Mouse (Mus musculus): Measurements from ENCODE around the gene Trmt44. TPM values are rescaled to one million over a fixed set of nuclear protein-coding genes. Genes with fewer than 3 reads are reported as not detected.

Trmt44 gene
- polyA plus RNA-seq, 1 experiment from 2014 or later, result 6.8 TPM

DNA sequence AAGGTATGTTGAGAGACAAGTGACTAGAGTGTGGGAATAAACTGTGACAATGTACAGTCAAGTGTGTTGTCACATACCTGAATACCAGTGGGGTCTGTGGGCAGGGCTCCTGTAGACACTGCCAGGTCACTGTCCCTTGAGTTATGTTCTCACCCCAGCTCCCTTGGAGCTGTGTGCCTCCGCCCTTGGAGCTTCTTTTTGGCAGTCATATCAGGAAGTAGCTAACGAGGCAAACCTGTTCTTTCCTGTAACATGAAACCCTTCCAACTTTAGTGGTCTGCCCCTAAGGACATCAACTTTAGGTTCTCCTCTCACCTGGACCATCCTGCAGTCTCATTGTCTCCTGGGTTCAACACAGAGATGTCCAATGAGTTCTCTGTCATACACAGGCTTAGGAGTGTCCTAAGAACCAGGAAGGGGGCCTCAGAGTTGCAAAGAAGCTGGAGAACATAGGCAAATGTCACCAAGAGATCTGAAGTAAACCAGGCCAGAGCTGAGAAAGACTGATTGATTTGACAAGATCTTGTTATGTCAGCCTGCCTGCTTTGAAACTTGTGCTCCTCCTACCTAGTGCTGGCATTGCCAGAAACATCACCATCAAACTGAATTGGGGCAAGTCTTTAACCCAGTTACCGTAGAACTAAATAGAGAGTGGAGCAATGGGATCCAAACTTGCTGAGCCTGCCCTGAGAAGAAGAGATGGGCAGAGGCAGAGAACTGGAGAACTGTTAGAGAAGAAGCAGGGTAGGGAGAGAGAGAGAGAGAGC lies 5.5 kb upstream of the Trmt44 start:
- peaks cover 7% of the 10 kb centered on the region for H3K27me3 ChIP-seq (ENCODE audit: control insufficient read depth, insufficient read depth, low read depth, low read length)
- peaks cover 18% of the 10 kb centered on the region for H3K4me1 ChIP-seq (ENCODE audit: control insufficient read depth, insufficient read depth, low read length)
- no peak overlapping the region for H3K4me2 ChIP-seq (ENCODE audit: low read length)
- no peak overlapping the region for H3K9ac ChIP-seq (ENCODE audit: low read depth, low read length)
- no peak overlapping the region for H3K4me3 ChIP-seq (ENCODE audit: low read depth, low read length)
- H3K27ac ChIP-seq (ENCODE audit: low read length), result no peak overlapping the region
- H3K36me3 ChIP-seq (ENCODE audit: control insufficient read depth, insufficient read depth, low read length), result no peaks in the 10 kb centered on the region
- 55% methylated on average over 3 of the region's 3 CpGs for WGBS
- no peak for ATAC-seq
- H3K9me3 ChIP-seq (replicated peaks; ENCODE audit: control insufficient read depth, low read length, poor library complexity, severe bottlenecking), result no peaks in the 10 kb centered on the region

DNA sequence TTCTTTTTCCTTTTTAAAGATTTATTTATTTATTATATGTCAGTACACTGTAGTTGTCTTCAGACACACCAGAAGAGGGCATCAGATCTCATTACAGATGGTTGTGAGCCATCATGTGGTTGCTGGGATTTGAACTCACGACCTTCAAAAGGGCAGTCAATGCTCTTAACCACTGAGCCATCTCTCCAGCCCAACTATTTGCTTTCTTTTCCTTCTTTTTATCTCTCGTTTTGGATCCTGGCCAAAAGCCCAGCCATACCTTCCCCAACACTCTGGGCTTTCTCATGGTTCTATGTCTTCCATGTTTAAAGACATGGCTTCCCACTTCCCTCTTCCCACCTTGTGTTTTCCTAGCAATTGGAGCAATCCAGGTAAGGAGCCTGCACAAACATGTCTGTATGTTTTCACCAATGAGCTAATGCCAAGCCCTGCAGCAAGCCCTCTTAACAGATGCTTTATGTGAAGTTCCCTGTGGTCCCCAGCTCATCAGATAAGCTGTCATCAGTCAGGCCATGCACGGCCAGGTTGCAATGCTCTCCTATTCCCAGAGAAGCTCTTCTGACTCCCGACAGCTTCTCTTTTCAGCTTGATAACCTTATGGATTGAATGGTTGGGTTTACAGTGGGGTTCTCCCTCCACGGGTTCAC lies 4.5 kb upstream of the Trmt44 start:
- Histone ChIP-seq H3K9me3 (replicated peaks; ENCODE audit: control insufficient read depth, low read length, poor library complexity, severe bottlenecking) (no peaks in the 10 kb centered on the region), H3K4me1 (ENCODE audit: control insufficient read depth, insufficient read depth, low read length) (peaks cover 16% of the 10 kb centered on the region), H3K9ac (ENCODE audit: low read depth, low read length) (no peak overlapping the region), H3K4me3 (ENCODE audit: low read depth, low read length) (no peak overlapping the region), H3K27ac (ENCODE audit: low read length) (no peak overlapping the region), H3K4me2 (ENCODE audit: low read length) (no peak overlapping the region), H3K36me3 (ENCODE audit: control insufficient read depth, insufficient read depth, low read length) (no peaks in the 10 kb centered on the region), H3K27me3 (ENCODE audit: control insufficient read depth, insufficient read depth, low read depth, low read length) (peaks cover 7% of the 10 kb centered on the region)
- ATAC-seq, result no peak
- 67% methylated on average over 5 of the region's 5 CpGs for WGBS

DNA sequence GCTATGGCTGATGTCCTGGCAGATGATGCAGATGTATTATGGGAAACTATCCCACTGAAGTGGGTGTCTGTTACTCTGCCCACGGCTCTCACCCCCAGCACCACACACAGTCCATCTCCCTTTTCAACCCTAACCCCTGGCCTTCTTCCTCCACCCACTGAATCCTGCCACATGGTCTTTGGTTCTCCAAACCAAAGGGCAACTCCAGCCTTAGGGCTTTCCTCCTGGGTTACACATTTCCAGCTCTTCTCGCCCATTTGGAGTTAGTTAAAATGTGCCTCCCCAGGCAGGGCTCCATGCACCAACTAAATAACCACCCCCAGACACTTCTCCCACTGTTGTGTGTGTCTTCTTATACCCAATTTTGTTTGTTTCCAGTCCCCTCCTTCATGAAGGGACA lies 3.5 kb upstream of the Trmt44 start:
- H3K4me3 ChIP-seq (ENCODE audit: low read depth, low read length), result no peak overlapping the region
- H3K9ac ChIP-seq (ENCODE audit: low read depth, low read length), result no peak overlapping the region
- H3K4me1 ChIP-seq (ENCODE audit: control insufficient read depth, insufficient read depth, low read length), result peaks cover 18% of the 10 kb centered on the region
- no peak overlapping the region for H3K27ac ChIP-seq (ENCODE audit: low read length)
- ATAC-seq, result no peak
- H3K36me3 ChIP-seq (ENCODE audit: control insufficient read depth, insufficient read depth, low read length), result no peaks in the 10 kb centered on the region
- WGBS, result 65% methylated on average over 2 of the region's 2 CpGs
- peaks cover 7% of the 10 kb centered on the region for H3K27me3 ChIP-seq (ENCODE audit: control insufficient read depth, insufficient read depth, low read depth, low read length)
- no peaks in the 10 kb centered on the region for H3K9me3 ChIP-seq (replicated peaks; ENCODE audit: control insufficient read depth, low read length, poor library complexity, severe bottlenecking)
- no peak overlapping the region for H3K4me2 ChIP-seq (ENCODE audit: low read length)

DNA sequence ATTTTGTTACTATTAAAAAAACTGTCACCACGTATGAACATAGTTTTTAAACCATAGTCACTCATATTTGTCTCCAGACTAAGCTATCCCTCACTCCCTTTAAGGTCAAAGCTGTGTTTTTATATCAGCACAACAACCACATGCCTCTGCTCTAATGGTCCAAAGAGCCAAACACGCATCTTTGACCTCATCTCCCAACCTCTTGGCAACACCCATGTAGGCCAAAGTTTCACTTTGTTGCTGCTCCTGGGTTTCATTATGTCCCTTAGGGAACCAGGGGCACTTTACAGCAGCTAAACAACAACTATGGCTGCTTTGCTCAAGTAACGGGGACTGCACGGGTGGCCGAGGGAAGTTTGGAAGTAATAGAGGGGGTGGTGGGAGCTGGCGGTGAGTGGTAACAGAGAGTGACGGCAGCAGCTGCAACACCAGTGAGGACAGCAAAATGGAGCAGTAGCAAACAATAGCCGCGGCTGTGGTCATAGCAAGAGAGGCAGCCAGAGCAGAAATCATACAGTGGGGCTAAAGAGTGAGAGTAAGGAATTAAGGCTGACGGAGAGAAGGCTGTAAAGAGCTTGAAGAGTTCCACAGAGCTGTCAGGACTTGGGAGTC lies 1.6 kb upstream of the Trmt44 start:
- WGBS, result 91% methylated on average over 10 of the region's 10 CpGs
- Histone ChIP-seq H3K27ac (ENCODE audit: low read length) (no peak overlapping the region), H3K27me3 (ENCODE audit: control insufficient read depth, insufficient read depth, low read depth, low read length) (peaks cover 7% of the 10 kb centered on the region), H3K9ac (ENCODE audit: low read depth, low read length) (no peak overlapping the region), H3K4me2 (ENCODE audit: low read length) (no peak overlapping the region), H3K9me3 (replicated peaks; ENCODE audit: control insufficient read depth, low read length, poor library complexity, severe bottlenecking) (no peaks in the 10 kb centered on the region), H3K4me3 (ENCODE audit: low read depth, low read length) (no peak overlapping the region), H3K36me3 (ENCODE audit: control insufficient read depth, insufficient read depth, low read length) (peaks cover 10% of the 10 kb centered on the region), H3K4me1 (ENCODE audit: control insufficient read depth, insufficient read depth, low read length) (peaks cover 10% of the 10 kb centered on the region)
- no peak for ATAC-seq

DNA sequence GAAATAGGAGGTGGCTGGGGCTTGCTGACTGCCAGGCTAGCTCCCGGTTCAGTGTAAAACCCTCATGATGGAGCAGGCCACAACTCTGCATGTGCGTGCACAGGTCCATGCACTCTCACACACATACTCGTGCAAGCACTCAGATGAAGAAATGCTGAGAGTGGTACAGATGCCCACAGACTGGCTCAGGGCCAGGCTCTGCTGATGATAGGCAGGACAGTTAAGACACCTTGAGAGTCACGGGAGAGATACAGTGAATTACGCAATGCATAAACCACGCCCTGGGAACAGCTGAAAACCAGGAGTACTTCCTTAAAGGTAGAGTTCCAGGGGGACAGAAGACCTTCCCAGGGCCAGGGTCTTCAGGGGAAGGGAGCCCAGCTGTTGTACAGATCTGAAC lies 3.3 kb downstream of the Trmt44 start:
- Histone ChIP-seq H3K4me1 (ENCODE audit: control insufficient read depth, insufficient read depth, low read length) (peaks cover 10% of the 10 kb centered on the region), H3K9me3 (replicated peaks; ENCODE audit: control insufficient read depth, low read length, poor library complexity, severe bottlenecking) (no peaks in the 10 kb centered on the region), H3K27me3 (ENCODE audit: control insufficient read depth, insufficient read depth, low read depth, low read length) (no peaks in the 10 kb centered on the region), H3K36me3 (ENCODE audit: control insufficient read depth, insufficient read depth, low read length) (peaks cover 21% of the 10 kb centered on the region), H3K9ac (ENCODE audit: low read depth, low read length) (no peak overlapping the region), H3K4me2 (ENCODE audit: low read length) (no peak overlapping the region), H3K4me3 (ENCODE audit: low read depth, low read length) (no peak overlapping the region), H3K27ac (ENCODE audit: low read length) (no peak overlapping the region)
- 97% methylated on average over 6 of the region's 6 CpGs for WGBS
- no peak for ATAC-seq

DNA sequence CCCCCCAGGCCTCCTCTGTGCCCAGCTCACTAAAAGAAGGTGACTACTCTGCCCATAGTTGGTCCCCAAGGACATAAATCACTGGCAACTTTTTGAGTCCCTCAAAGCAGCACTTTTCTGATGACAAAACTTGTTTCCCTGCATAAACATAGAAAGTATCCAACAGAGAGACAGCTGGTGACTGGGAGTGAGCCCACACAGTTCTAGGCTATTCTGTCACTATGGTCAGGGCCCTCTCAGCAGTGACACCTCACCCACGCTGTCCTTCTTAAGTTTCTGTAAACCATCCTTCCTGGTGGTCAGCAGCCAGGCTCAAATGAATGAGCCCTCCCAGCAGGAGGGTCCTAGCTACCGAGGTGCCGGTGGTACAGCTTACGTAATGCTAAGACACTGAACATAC lies 8.2 kb downstream of the Trmt44 start:
- WGBS, result 84% methylated on average over 4 of the region's 4 CpGs
- no peak for ATAC-seq
- no peak overlapping the region for H3K4me3 ChIP-seq (ENCODE audit: low read depth, low read length)
- H3K9me3 ChIP-seq (replicated peaks; ENCODE audit: control insufficient read depth, low read length, poor library complexity, severe bottlenecking), result no peaks in the 10 kb centered on the region
- no peak overlapping the region for H3K27ac ChIP-seq (ENCODE audit: low read length)
- no peaks in the 10 kb centered on the region for H3K27me3 ChIP-seq (ENCODE audit: control insufficient read depth, insufficient read depth, low read depth, low read length)
- peaks cover 37% of the 10 kb centered on the region for H3K36me3 ChIP-seq (ENCODE audit: control insufficient read depth, insufficient read depth, low read length)
- H3K4me2 ChIP-seq (ENCODE audit: low read length), result no peak overlapping the region
- H3K4me1 ChIP-seq (ENCODE audit: control insufficient read depth, insufficient read depth, low read length), result no peaks in the 10 kb centered on the region
- H3K9ac ChIP-seq (ENCODE audit: low read depth, low read length), result no peak overlapping the region

DNA sequence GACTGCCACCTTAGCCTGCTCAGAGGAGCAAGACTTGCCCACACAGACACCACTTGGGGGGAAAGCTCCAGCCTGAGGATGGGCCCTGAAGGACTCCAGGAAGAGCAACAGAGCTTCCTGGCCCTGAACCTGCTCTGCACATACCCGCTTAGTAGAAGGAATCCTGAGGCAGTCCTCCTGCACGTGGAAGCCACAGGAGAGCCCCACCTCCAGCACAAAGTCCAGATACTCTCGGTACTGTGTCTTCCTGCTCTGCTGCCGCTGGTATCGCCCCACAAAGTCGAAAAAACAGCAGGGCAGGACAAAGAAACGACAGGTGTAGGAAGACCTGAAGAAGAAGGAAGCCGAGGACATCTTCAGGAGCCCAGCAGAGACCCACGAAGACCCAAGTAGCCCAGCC lies 9.7 kb downstream of the Trmt44 start:
- WGBS, result 94% methylated on average over 9 of the region's 9 CpGs
- H3K36me3 ChIP-seq (ENCODE audit: control insufficient read depth, insufficient read depth, low read length), result peaks cover 37% of the 10 kb centered on the region

DNA sequence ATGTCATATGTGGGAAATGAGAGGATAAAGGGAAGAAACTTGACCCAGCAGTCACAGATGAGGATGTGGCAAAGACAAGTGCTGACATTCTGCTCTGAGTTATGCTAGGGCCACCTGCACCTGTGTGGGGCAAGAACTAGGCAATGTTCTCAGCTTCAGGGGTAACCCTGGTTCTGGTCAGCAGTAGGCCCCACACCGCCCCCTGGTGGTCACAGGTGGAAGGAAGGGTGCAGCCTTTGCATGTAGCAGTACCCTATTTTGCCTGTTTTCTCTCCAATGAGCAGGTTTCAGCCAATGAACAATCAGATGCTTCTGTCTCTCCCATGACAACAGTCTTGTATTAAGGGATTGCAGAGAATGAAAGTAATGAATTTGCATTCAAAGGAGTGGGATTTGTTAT lies 11.4 kb downstream of the Trmt44 start:
- Histone ChIP-seq H3K9ac (ENCODE audit: low read depth, low read length) (no peak overlapping the region), H3K36me3 (ENCODE audit: control insufficient read depth, insufficient read depth, low read length) (peaks cover 30% of the 10 kb centered on the region), H3K27me3 (ENCODE audit: control insufficient read depth, insufficient read depth, low read depth, low read length) (no peaks in the 10 kb centered on the region), H3K9me3 (replicated peaks; ENCODE audit: control insufficient read depth, low read length, poor library complexity, severe bottlenecking) (no peaks in the 10 kb centered on the region), H3K4me1 (ENCODE audit: control insufficient read depth, insufficient read depth, low read length) (no peaks in the 10 kb centered on the region), H3K27ac (ENCODE audit: low read length) (no peak overlapping the region), H3K4me3 (ENCODE audit: low read depth, low read length) (no peak overlapping the region), H3K4me2 (ENCODE audit: low read length) (no peak overlapping the region)
- WGBS, result 0% methylated on average over 1 of the region's 1 CpGs
- ATAC-seq, result no peak

More for the DNA sequence above, 9.7 kb downstream of the Trmt44 start:
- no peak overlapping the region for H3K4me3 ChIP-seq (ENCODE audit: low read depth, low read length)
- H3K27me3 ChIP-seq (ENCODE audit: control insufficient read depth, insufficient read depth, low read depth, low read length), result no peaks in the 10 kb centered on the region
- H3K9me3 ChIP-seq (replicated peaks; ENCODE audit: control insufficient read depth, low read length, poor library complexity, severe bottlenecking), result no peaks in the 10 kb centered on the region
- no peak for ATAC-seq
- H3K4me1 ChIP-seq (ENCODE audit: control insufficient read depth, insufficient read depth, low read length), result no peaks in the 10 kb centered on the region
- no peak overlapping the region for H3K4me2 ChIP-seq (ENCODE audit: low read length)
- H3K9ac ChIP-seq (ENCODE audit: low read depth, low read length), result no peak overlapping the region
- no peak overlapping the region for H3K27ac ChIP-seq (ENCODE audit: low read length)

DNA sequence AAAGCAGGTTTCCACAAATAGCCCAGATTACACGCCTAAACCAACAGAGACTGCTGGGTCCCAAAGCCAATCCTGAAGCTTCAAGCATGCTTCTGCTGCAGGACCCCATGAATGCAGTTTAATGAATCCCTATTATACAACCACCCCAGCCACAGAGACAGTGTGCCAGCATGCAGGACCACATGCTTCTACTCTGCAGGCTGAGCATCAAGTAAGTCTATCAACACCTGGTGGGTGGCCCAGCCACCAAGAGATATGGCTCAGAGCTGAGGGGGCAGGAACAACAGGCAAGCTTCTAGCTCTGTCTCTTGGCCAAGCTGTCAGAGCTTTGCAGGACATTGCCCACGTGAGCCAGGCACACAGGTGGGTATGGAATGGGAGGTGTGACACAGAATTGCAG lies 12.3 kb downstream of the Trmt44 start:
- H3K27ac ChIP-seq (ENCODE audit: low read length), result no peak overlapping the region
- H3K4me3 ChIP-seq (ENCODE audit: low read depth, low read length), result no peak overlapping the region
- WGBS, result 96% methylated on average over 2 of the region's 2 CpGs
- no peaks in the 10 kb centered on the region for H3K9me3 ChIP-seq (replicated peaks; ENCODE audit: control insufficient read depth, low read length, poor library complexity, severe bottlenecking)
- ATAC-seq, result no peak
- H3K4me1 ChIP-seq (ENCODE audit: control insufficient read depth, insufficient read depth, low read length), result no peaks in the 10 kb centered on the region
- H3K36me3 ChIP-seq (ENCODE audit: control insufficient read depth, insufficient read depth, low read length), result peaks cover 29% of the 10 kb centered on the region
- H3K4me2 ChIP-seq (ENCODE audit: low read length), result no peak overlapping the region
- no peaks in the 10 kb centered on the region for H3K27me3 ChIP-seq (ENCODE audit: control insufficient read depth, insufficient read depth, low read depth, low read length)
- H3K9ac ChIP-seq (ENCODE audit: low read depth, low read length), result no peak overlapping the region
